Mouse (Mus musculus): ENCODE measurements around the gene Zhx3.
A peak's percentile ranks its signal among the peaks of the same experiment; 100 is the strongest.

Gene Zhx3

GRCm38 (mm10) chr2:160872890-160873382 is at the start of gene Zhx3:
Zhx3 (minus strand) TSS chr2:160872998.
- DNase-seq (ENCODE audit: low spot score) = peak; percentile 88

- DNase-seq (ENCODE audit: low spot score) = no peak
These were observed 48.5 kb upstream of the Zhx3 start for GRCm38 (mm10) chr2:160921285-160921684.

DNA sequence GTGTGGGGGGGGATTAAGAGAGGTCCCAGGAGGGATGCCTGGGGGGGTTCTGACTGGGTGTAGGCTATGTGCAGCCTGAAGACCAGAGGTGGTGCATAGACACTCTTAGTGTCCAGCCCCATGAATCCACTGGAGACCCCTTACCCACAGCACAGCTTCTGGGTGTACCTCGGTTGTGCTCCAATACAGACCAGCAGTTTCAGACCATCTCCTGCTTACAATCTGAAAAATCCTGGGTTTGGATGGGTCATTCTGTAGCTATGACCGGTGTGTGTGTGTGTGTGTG is 46.1 kb upstream of the Zhx3 start:
- DNase-seq (ENCODE audit: low spot score) = no peak

- no peak for DNase-seq (ENCODE audit: low spot score)
These were observed 45.5 kb upstream of the Zhx3 start for GRCm38 (mm10) chr2:160918154-160918929.

DNA sequence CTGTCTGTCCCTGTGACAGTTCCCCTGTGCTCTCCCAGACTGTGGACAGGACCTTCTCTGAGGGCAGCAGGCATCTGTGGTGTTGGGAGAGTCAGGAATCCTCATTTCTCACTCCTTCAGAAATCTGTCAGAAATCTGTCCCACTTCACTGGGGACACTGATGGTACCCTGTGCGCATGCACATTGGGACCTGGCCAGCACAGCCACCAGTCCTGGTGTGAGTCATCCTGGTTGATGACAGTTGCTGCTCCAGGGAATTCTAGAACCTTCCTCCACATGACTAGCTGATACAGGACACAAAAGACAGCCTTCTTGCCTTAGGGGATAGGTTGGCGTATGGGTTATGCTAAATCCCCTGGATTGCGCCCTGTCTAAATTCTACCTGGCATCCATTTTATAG is 44.5 kb upstream of the Zhx3 start:
- DNase-seq (ENCODE audit: low spot score) = no peak

DNA sequence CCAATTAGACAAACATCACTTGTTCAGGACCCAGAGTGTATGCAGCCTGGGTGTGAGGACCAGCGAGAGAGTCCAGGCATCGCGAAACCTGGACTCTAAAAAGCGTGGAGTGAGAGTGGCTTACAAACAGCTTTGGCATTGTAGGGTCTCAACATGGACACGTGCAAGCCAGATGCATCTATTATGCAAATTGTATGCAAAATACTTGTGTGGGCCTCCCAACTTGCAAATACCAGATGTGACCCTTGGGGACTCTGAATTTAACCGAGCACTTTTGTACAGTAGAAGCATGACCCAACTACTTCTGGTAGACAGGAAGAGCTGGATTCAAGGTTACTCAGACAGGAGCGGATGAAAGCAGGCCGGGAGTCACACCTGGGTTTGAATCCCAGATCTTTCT is 43.9 kb upstream of the Zhx3 start:
- no peak for DNase-seq (ENCODE audit: low spot score)

DNA sequence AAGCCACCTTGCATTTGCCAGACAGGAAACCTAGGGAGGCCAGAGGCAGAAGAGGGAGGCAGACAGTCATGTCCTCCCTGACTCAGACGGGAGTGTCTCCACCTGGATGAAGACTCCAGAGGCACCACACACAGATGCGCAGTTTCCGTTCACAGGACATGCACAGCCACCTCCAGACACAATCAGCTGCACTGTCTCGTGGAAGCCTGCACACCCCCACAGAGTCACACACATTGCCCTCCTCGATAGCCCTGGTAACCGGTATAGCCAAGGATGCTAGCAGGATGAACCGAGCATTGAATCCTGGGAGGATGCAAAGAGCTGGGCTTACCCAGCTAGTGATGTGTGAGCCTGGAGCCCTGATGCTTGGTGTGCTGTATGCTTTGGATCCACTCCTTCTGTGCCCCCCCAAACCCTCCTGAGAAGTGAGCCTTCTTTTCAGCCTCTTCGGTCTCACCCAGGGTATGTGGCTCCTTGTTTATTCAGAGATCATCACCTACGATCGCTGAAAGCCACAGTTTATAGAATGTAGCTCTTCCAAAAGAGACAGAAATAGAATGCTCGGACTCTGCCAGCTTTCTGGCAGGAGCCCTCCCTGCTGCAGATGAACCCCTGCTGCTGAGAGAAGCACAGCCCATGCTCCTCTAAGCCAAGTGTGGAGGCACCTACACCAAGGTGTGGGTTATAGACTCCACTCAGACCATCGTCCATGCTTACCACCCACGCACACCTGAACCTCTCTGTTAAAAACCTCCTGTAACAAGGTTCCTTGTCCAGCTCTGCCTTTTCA is 43.2 kb upstream of the Zhx3 start:
- no peak for DNase-seq (ENCODE audit: low spot score)

GRCm38 (mm10) chr2:160914656-160915055 is 41.9 kb upstream of the Zhx3 start:
- DNase-seq (ENCODE audit: low spot score) = no peak

DNA sequence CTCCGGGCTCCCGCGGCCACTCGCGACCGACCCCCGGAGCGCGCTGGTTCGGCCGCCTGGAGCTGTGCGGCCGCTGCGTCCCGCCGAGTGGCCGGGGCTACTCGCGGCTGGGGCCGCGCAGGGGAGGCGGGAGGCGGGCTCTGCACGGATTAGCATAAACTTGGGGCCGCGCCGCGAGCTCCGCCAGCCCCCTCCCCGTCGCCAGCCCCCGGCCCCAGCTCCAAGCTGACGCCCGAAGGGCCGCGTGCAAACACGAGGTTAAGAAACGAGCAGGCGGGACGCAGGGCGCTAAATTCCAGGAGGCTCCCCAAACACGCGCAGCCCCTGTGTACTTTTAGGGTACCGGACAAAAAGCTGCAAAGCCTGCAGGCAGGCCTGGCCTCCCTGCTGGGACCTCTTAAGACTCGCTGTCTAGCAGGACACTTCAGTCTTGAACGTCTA is 39.5 kb upstream of the Zhx3 start, which contains the start of gene Emilin3:
Gene Emilin3 (minus strand): TSS at position 98 of the 441 bp plus-strand sequence.
- DNase-seq (ENCODE audit: low spot score) = no peak

- DNase-seq (ENCODE audit: low spot score) = no peak
These were observed 38.9 kb upstream of the Zhx3 start for GRCm38 (mm10) chr2:160911558-160912201.

DNA sequence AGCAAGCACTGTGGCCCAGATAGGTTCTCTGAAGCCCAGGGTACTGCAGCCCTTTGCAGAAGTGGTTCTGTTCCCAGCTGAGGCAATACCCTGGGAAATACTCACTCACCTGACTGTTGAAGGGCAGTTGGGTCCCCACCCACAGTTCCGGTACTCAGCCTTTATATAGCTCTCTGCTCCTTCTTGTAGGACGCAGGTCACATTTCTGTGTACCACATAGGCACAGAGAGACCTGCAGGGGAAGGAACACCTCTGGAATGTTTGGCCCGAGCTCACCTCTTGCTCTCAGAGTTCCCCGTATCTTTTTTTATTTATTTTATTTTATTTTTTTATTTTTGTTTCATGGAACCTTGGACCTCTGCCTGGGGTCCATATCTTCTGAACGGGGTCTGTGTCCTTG is 37.8 kb upstream of the Zhx3 start:
- no peak for DNase-seq (ENCODE audit: low spot score)

DNA sequence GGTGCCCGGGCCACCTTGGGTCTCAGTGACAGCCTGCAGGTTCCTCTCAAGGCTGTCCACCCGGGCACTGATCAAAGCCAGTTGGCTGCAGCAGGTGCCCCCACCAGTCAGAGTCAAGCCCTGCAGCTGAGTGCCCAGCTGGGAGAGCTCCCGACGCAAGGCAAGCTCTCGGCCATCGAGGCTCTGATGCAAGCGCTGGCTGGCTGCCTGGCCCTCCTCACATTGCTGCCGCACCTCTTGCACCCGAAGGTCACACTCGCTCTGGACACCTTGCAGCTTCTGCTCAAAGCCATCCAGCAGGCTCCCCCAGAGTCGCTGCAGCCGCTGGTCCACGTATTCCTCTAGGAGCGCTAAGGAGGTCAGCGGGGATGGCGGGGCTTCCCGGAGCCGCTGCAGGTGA is 35.8 kb upstream of the Zhx3 start:
- no peak for DNase-seq (ENCODE audit: low spot score)

- no peak for DNase-seq (ENCODE audit: low spot score)
These were observed 33.3 kb upstream of the Zhx3 start for GRCm38 (mm10) chr2:160906101-160906500.

- DNase-seq (ENCODE audit: low spot score) = no peak
These were observed 32.5 kb upstream of the Zhx3 start for GRCm38 (mm10) chr2:160905301-160905700.

GRCm38 (mm10) chr2:160901656-160902412 is 29.0 kb upstream of the Zhx3 start:
- no peak for DNase-seq (ENCODE audit: low spot score)

GRCm38 (mm10) chr2:160891697-160892096 is 18.9 kb upstream of the Zhx3 start:
- no peak for DNase-seq (ENCODE audit: low spot score)

DNA sequence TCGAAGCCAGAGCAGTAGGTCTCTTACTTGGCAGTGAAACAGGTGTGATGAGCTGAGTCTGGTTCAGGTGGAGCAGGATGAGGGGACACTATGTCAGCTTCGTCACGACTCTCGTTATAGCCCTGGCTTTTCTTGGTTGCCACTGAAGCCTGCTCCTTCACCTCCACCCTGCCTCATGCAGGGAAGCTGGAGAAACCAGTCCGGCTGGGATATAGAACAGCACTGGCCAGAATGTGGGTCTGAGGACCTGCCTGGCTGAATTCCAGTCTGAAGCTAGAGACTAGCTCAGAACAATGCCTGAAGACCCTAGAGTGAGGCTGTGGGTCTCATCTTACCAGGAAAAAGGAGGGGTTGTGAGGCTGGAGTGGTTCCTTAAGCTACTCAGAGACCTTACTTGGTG is 18.2 kb upstream of the Zhx3 start:
- DNase-seq (ENCODE audit: low spot score) = no peak

DNA sequence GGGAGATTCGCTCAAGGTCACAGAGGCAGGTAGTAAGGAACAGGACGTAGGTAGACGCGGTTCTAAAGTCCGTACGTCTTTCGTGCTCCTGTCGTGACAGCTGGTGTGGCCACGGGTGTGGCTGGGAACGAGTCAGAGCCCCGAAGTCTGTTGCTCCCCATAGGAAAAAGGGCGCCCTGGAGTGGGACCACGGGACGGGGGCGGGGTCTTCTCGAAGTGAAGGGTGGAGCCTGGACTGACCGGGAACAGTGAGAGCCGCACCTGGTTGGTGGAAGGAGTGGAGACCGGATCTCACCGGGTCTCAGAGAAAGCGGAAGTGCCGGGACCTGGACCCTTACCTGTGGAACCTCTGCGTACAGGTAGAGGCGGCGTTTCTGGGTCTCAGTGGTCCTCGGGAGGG is 15.1 kb upstream of the Zhx3 start:
- DNase-seq (ENCODE audit: low spot score) = no peak

DNA sequence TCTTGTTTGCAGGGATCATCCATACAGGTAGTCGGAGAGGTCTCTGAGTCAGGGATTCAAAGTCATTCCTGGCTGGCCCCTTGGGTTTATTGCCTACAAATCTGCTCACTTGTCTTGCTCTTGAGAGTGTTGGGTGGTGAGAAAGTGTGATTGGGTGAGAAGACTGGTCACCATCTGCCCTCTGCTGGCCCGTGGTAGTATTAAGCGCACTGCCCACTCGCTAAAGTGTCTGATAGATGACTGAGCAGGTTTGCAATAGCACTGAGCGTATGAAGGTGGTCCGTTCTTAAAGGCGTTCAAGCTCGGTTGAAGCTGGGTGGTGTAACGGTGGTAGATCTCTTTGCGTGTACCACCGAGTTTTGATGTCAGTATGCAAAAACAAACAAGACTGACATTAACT is 14.5 kb upstream of the Zhx3 start:
- DNase-seq (ENCODE audit: low spot score) = peak; percentile 54

DNA sequence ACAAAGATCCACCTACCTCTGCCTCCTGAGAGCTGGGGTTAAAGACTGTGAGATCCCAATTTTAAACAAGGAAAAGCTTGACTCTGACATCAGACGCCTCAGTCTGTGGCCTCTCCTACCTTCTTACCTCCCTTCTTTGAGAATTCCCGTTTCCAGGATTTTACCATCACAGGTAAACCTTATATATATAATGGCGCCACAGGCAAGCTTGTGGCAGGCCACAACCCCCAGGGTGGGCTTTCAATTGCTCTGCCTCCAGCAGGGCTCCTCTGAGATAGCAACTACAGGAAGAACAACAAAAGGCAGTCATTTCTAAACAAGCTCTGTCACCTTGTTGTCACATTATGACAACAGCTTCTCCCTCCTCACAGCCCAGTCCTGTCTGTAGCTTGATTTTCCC is 13.4 kb upstream of the Zhx3 start:
- no peak for DNase-seq (ENCODE audit: low spot score)

GRCm38 (mm10) chr2:160884830-160885229 is 12.0 kb upstream of the Zhx3 start:
- no peak for DNase-seq (ENCODE audit: low spot score)

- DNase-seq (ENCODE audit: low spot score) = no peak
These were observed 11.1 kb upstream of the Zhx3 start for GRCm38 (mm10) chr2:160883912-160884311.
